Mouse (Mus musculus): ENCODE measurements around the gene Tmem248. TPM values are rescaled to one million over a fixed set of nuclear protein-coding genes. Genes with fewer than 3 reads are reported as not detected.

The Tmem248 gene
- polyA plus RNA-seq, 1 experiment from 2014 or later, result 40.6 TPM

GRCm38 (mm10) chr5:130207299-130207698 lies 9.6 kb upstream of the Tmem248 start:
- Histone ChIP-seq H3K27me3 (replicated peaks; ENCODE audit: control insufficient read depth, insufficient read depth, low read length) (no peaks in the 10 kb centered on the region), H3K36me3 (ENCODE audit: control insufficient read depth, insufficient read depth, low read length) (peaks cover 56% of the 10 kb centered on the region), H3K4me2 (ENCODE audit: low read depth, low read length) (no peak overlapping the region), H3K9me3 (ENCODE audit: control insufficient read depth, low read length) (no peaks in the 10 kb centered on the region), H3K4me3 (ENCODE audit: low read depth, low read length) (no peak overlapping the region), H3K4me1 (ENCODE audit: control insufficient read depth, insufficient read depth, low read length) (no peaks in the 10 kb centered on the region), H3K9ac (ENCODE audit: low read depth, low read length) (no peak overlapping the region), H3K27ac (replicated peaks; ENCODE audit: low read depth, low read length) (no peak overlapping the region)
- WGBS, result 96% methylated on average over 4 of the region's 4 CpGs
- ATAC-seq (ENCODE audit: low read depth) (no peak), DNase-seq (ENCODE audit: low spot score) (no peak)

- WGBS, result 84% methylated on average over 11 of the region's 11 CpGs
- Histone ChIP-seq H3K27me3 (replicated peaks; ENCODE audit: control insufficient read depth, insufficient read depth, low read length) (no peaks in the 10 kb centered on the region), H3K4me1 (ENCODE audit: control insufficient read depth, insufficient read depth, low read length) (no peaks in the 10 kb centered on the region), H3K4me2 (ENCODE audit: low read depth, low read length) (no peak overlapping the region), H3K4me3 (ENCODE audit: low read depth, low read length) (no peak overlapping the region), H3K9ac (ENCODE audit: low read depth, low read length) (no peak overlapping the region), H3K9me3 (ENCODE audit: control insufficient read depth, low read length) (no peaks in the 10 kb centered on the region; the same call in 1 of the 2 replicates), H3K27ac (replicated peaks; ENCODE audit: low read depth, low read length) (no peak overlapping the region), H3K36me3 (ENCODE audit: control insufficient read depth, insufficient read depth, low read length) (peaks cover 64% of the 10 kb centered on the region)
- DNase-seq (ENCODE audit: low spot score) (no peak), ATAC-seq (ENCODE audit: low read depth) (no peak)
Observed at GRCm38 (mm10) chr5:130212956-130213355, 3.9 kb upstream of the Tmem248 start.

GRCm38 (mm10) chr5:130217406-130217805 lies 525 bp downstream of the Tmem248 start:
- Histone ChIP-seq H3K9me3 (ENCODE audit: control insufficient read depth, low read length) (no peaks in the 10 kb centered on the region; the same call in 1 of the 2 replicates), H3K4me2 (ENCODE audit: low read depth, low read length) (no peak overlapping the region), H3K9ac (ENCODE audit: low read depth, low read length) (no peak overlapping the region), H3K4me3 (ENCODE audit: low read depth, low read length) (no peak overlapping the region), H3K27me3 (replicated peaks; ENCODE audit: control insufficient read depth, insufficient read depth, low read length) (no peaks in the 10 kb centered on the region), H3K27ac (replicated peaks; ENCODE audit: low read depth, low read length) (no peak overlapping the region), H3K36me3 (ENCODE audit: control insufficient read depth, insufficient read depth, low read length) (peaks cover 24% of the 10 kb centered on the region), H3K4me1 (ENCODE audit: control insufficient read depth, insufficient read depth, low read length) (peaks cover 5% of the 10 kb centered on the region; the same call in 1 of the 2 replicates)
- ATAC-seq (ENCODE audit: low read depth) (no peak), DNase-seq (ENCODE audit: low spot score) (no peak)
- 88% methylated on average over 4 of the region's 4 CpGs for WGBS

- Histone ChIP-seq H3K4me1 (ENCODE audit: control insufficient read depth, insufficient read depth, low read length) (peaks cover 9% of the 10 kb centered on the region), H3K27ac (replicated peaks; ENCODE audit: low read depth, low read length) (no peak overlapping the region), H3K36me3 (ENCODE audit: control insufficient read depth, insufficient read depth, low read length) (peaks cover 15% of the 10 kb centered on the region), H3K27me3 (replicated peaks; ENCODE audit: control insufficient read depth, insufficient read depth, low read length) (no peaks in the 10 kb centered on the region), H3K9ac (ENCODE audit: low read depth, low read length) (no peak overlapping the region), H3K4me3 (ENCODE audit: low read depth, low read length) (no peak overlapping the region), H3K4me2 (ENCODE audit: low read depth, low read length) (no peak overlapping the region), H3K9me3 (ENCODE audit: control insufficient read depth, low read length) (no peaks in the 10 kb centered on the region; the same call in 1 of the 2 replicates)
- WGBS, result 90% methylated on average over 5 of the region's 5 CpGs
- ATAC-seq (ENCODE audit: low read depth) (no peak), DNase-seq (ENCODE audit: low spot score) (no peak)
Observed at GRCm38 (mm10) chr5:130218336-130218735, 1.5 kb downstream of the Tmem248 start.

GRCm38 (mm10) chr5:130221316-130221715 lies 4.4 kb downstream of the Tmem248 start:
- DNase-seq (ENCODE audit: low spot score), result no peak
- Histone ChIP-seq H3K4me2 (ENCODE audit: low read depth, low read length) (peak overlapping the region; percentile 77), H3K4me3 (ENCODE audit: low read depth, low read length) (peak overlapping the region; percentile 99), H3K27me3 (replicated peaks; ENCODE audit: control insufficient read depth, insufficient read depth, low read length) (no peaks in the 10 kb centered on the region), H3K4me1 (ENCODE audit: control insufficient read depth, insufficient read depth, low read length) (peaks cover 17% of the 10 kb centered on the region), H3K9me3 (ENCODE audit: control insufficient read depth, low read length) (no peaks in the 10 kb centered on the region; the same call in 1 of the 2 replicates), H3K36me3 (ENCODE audit: control insufficient read depth, insufficient read depth, low read length) (0 out of 2 replicates have a peak, but pooled peaks cover 5% of the 10 kb centered on the region), H3K27ac (replicated peaks; ENCODE audit: low read depth, low read length) (no peak overlapping the region), H3K9ac (ENCODE audit: low read depth, low read length) (peak overlapping the region; percentile 99)
- no peak for ATAC-seq (ENCODE audit: low read depth)
- 51% methylated on average over 2 of the region's 2 CpGs for WGBS

GRCm38 (mm10) chr5:130221760-130222145 lies 4.9 kb downstream of the Tmem248 start:
- peaks cover 17% of the 10 kb centered on the region for H3K4me1 ChIP-seq (ENCODE audit: control insufficient read depth, insufficient read depth, low read length)
- H3K4me2 ChIP-seq (ENCODE audit: low read depth, low read length), result peak overlapping the region; percentile 77
- no peaks in the 10 kb centered on the region for H3K27me3 ChIP-seq (replicated peaks; ENCODE audit: control insufficient read depth, insufficient read depth, low read length)
- H3K9me3 ChIP-seq (ENCODE audit: control insufficient read depth, low read length), result no peaks in the 10 kb centered on the region; the same call in 1 of the 2 replicates
- WGBS, result 0% methylated on average over 10 of the region's 10 CpGs
- ATAC-seq (ENCODE audit: low read depth) (peak; percentile 62), DNase-seq (ENCODE audit: low spot score) (no peak)
- H3K4me3 ChIP-seq (ENCODE audit: low read depth, low read length), result peak overlapping the region; percentile 99
- H3K36me3 ChIP-seq (ENCODE audit: control insufficient read depth, insufficient read depth, low read length), result 0 out of 2 replicates have a peak, but pooled peaks cover 5% of the 10 kb centered on the region
- H3K9ac ChIP-seq (ENCODE audit: low read depth, low read length), result peak overlapping the region; percentile 99
- peak overlapping the region; percentile 86 for H3K27ac ChIP-seq (replicated peaks; ENCODE audit: low read depth, low read length)

GRCm38 (mm10) chr5:130222146-130223004 lies 5.5 kb downstream of the Tmem248 start:
- H3K9ac ChIP-seq (ENCODE audit: low read depth, low read length), result peak overlapping the region; percentile 99
- H3K4me3 ChIP-seq (ENCODE audit: low read depth, low read length), result peak overlapping the region; percentile 99
- H3K9me3 ChIP-seq (ENCODE audit: control insufficient read depth, low read length), result no peaks in the 10 kb centered on the region; the same call in 1 of the 2 replicates
- H3K4me1 ChIP-seq (ENCODE audit: control insufficient read depth, insufficient read depth, low read length), result peaks cover 17% of the 10 kb centered on the region
- WGBS, result under 1% methylated on average over 49 of the region's 88 CpGs
- H3K36me3 ChIP-seq (ENCODE audit: control insufficient read depth, insufficient read depth, low read length), result 0 out of 2 replicates have a peak, but pooled peaks cover 5% of the 10 kb centered on the region
- peak overlapping the region; percentile 77 for H3K4me2 ChIP-seq (ENCODE audit: low read depth, low read length)
- peak overlapping the region; percentile 86 for H3K27ac ChIP-seq (replicated peaks; ENCODE audit: low read depth, low read length)
- H3K27me3 ChIP-seq (replicated peaks; ENCODE audit: control insufficient read depth, insufficient read depth, low read length), result no peaks in the 10 kb centered on the region
- peak; percentile 91 for ATAC-seq (ENCODE audit: low read depth)
- peak; percentile 89 for DNase-seq (ENCODE audit: low spot score)

- Histone ChIP-seq H3K4me2 (ENCODE audit: low read depth, low read length) (no peak overlapping the region), H3K4me3 (ENCODE audit: low read depth, low read length) (no peak overlapping the region), H3K9me3 (ENCODE audit: control insufficient read depth, low read length) (no peaks in the 10 kb centered on the region), H3K27me3 (replicated peaks; ENCODE audit: control insufficient read depth, insufficient read depth, low read length) (no peaks in the 10 kb centered on the region), H3K4me1 (ENCODE audit: control insufficient read depth, insufficient read depth, low read length) (peaks cover 12% of the 10 kb centered on the region), H3K27ac (replicated peaks; ENCODE audit: low read depth, low read length) (no peak overlapping the region), H3K9ac (ENCODE audit: low read depth, low read length) (no peak overlapping the region), H3K36me3 (ENCODE audit: control insufficient read depth, insufficient read depth, low read length) (peaks cover 28% of the 10 kb centered on the region)
- DNase-seq (ENCODE audit: low spot score) (no peak), ATAC-seq (ENCODE audit: low read depth) (no peak)
- 90% methylated on average over 3 of the region's 3 CpGs for WGBS
Observed at GRCm38 (mm10) chr5:130226790-130227189, 9.9 kb downstream of the Tmem248 start.
